Mouse (Mus musculus) CD4-positive, CD25-positive, alpha-beta regulatory T cell, adult 4 months (primary cell): Measurements from ENCODE around the gene Tarbp1. TPM values are rescaled to one million over a fixed set of nuclear protein-coding genes. Genes with fewer than 3 reads are reported as not detected.

Experiments
- ATAC-seq: one replicate; pipeline ENCODE4 v1.8.0; 2017
- polyA plus RNA-seq, 2 experiments: library from polyadenylated mRNA; unstranded; fragments of 100-300 nt; shearing (Covaris generic); gene quantifications; one replicate each; pipeline ENCODE4 v1.2.1; 2017

The Tarbp1 gene
- 1 to 10 TPM; 2.0 to 2.2 TPM for polyA plus RNA-seq

GRCm38 (mm10) chr8:126474299-126475187 lies at the start of gene Tarbp1:
Tarbp1 (minus strand) TSS chr8:126475065.
- ATAC-seq = peak; percentile 77

GRCm38 (mm10) chr8:126524233-126524985 lies 49.5 kb upstream of the Tarbp1 start:
- no peak for ATAC-seq

- ATAC-seq = no peak
These were observed 48.3 kb upstream of the Tarbp1 start for GRCm38 (mm10) chr8:126523060-126523574.

GRCm38 (mm10) chr8:126519447-126519975 lies 44.6 kb upstream of the Tarbp1 start:
- ATAC-seq = no peak

- no peak for ATAC-seq
These were observed 42.0 kb upstream of the Tarbp1 start for GRCm38 (mm10) chr8:126516620-126517577.

- no peak for ATAC-seq
These were observed 39.4 kb upstream of the Tarbp1 start for GRCm38 (mm10) chr8:126514011-126514964.

GRCm38 (mm10) chr8:126510866-126511265 lies 36.0 kb upstream of the Tarbp1 start:
- no peak for ATAC-seq

GRCm38 (mm10) chr8:126509635-126510034 lies 34.8 kb upstream of the Tarbp1 start:
- no peak for ATAC-seq

- no peak for ATAC-seq
These were observed 34.2 kb upstream of the Tarbp1 start for GRCm38 (mm10) chr8:126508871-126509586.

GRCm38 (mm10) chr8:126508221-126508620 lies 33.4 kb upstream of the Tarbp1 start:
- no peak for ATAC-seq

GRCm38 (mm10) chr8:126504492-126505182 lies 29.8 kb upstream of the Tarbp1 start:
- no peak for ATAC-seq

GRCm38 (mm10) chr8:126502722-126503121 lies 27.9 kb upstream of the Tarbp1 start:
- ATAC-seq = no peak

GRCm38 (mm10) chr8:126499371-126499770 lies 24.5 kb upstream of the Tarbp1 start:
- ATAC-seq = no peak

GRCm38 (mm10) chr8:126498465-126498864 lies 23.6 kb upstream of the Tarbp1 start:
- no peak for ATAC-seq

- peak; percentile 100 for ATAC-seq
These were observed 22.9 kb upstream of the Tarbp1 start for GRCm38 (mm10) chr8:126497541-126498428.

GRCm38 (mm10) chr8:126496915-126497314 lies 22.1 kb upstream of the Tarbp1 start:
- no peak for ATAC-seq

GRCm38 (mm10) chr8:126495461-126495860 lies 20.6 kb upstream of the Tarbp1 start:
- ATAC-seq = no peak
